ENCODE assay signal across 10 mouse cellular contexts in the genomic region with DNA sequence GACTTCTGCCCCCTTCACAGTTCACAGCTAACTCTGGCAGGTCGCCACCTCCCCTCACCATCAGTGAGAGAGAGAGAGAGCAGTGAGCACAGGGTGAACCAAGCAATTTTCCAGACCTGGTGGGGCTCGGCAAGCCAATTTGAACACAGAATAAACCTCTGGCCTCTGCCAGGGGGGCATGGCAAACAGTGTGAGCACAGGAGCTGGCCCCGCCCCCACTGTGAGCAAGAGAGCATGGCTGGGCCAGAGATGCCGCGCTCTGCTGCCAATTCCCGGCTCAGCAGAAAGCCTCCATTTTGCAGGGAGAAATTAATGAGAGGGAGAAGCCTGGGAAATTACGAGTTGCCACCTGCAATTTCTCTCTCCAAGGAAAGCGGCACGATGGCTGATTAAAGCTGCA. TPM values are rescaled to one million over a fixed set of nuclear protein-coding genes. Genes with fewer than 3 reads are reported as not detected.
DNase-seq lines count a peak whose midpoint lies in the region; ATAC-seq and TF ChIP-seq lines count a peak whose summit lies in the region.
"Had no signal": no experiment of that assay in that cellular context is flagged by ENCODE, and none has a peak within 500 bp of the region (broad histone marks: within the 10 kb centered on the region; RNA-seq: fewer than 3 reads in every experiment).

No protein-coding gene starts in this region.

- no peaks in the 10 kb centered on the region for H3K27me3 ChIP-seq in lung, embryonic 14.5 days (ENCODE audit: insufficient read depth, low read length)
- peaks cover 8% of the 10 kb centered on the region for H3K27me3 ChIP-seq in embryonic facial prominence, embryonic 13.5 days
- H3K27me3 ChIP-seq in midbrain, embryonic 15.5 days (replicated peaks) = no peaks in the 10 kb centered on the region

- ATAC-seq in lung, embryonic 14.5 days (ENCODE audit: insufficient read depth) = peak; percentile 7; the same call in 1 of the 2 replicates
- ATAC-seq in embryonic facial prominence, embryonic 13.5 days (ENCODE audit: insufficient number of reproducible peaks, insufficient read depth, low FRiP score, low TSS enrichment, low read depth) = no peak
- ATAC-seq in midbrain, embryonic 15.5 days (replicated peaks) = no peak
- ATAC-seq in granulocyte monocyte progenitor cell, adult 5-6 weeks (replicated peaks; ENCODE audit: poor library complexity, severe bottlenecking) = no peak

- H3K9ac ChIP-seq in lung, embryonic 14.5 days = no peak overlapping the region
- 0 out of 2 replicates have a peak overlapping the region, but pooled peaks have one; percentile 22 for H3K9ac ChIP-seq in embryonic facial prominence, embryonic 13.5 days
- 0 out of 2 replicates have a peak overlapping the region, but pooled peaks have one; percentile 13 for H3K9ac ChIP-seq in midbrain, embryonic 15.5 days
- H3K9ac ChIP-seq: liver, embryonic 15.5 days had no signal

- H3K27ac ChIP-seq in lung, embryonic 14.5 days (ENCODE audit: low read depth) = peak overlapping the region; percentile 5; the same call in 1 of the 2 replicates
- peak overlapping the region; percentile 62; the same call in 1 of the 2 replicates for H3K27ac ChIP-seq in embryonic facial prominence, embryonic 13.5 days
- peak overlapping the region; percentile 66 for H3K27ac ChIP-seq in midbrain, embryonic 15.5 days
- H3K27ac ChIP-seq: liver, embryonic 15.5 days had no signal

- peak; percentile 37 for DNase-seq in adrenal gland, postnatal 25 days
- DNase-seq in adrenal gland, adult 2 months = no peak
- peak; percentile 63 for DNase-seq in lung, embryonic 14.5 days
- no peak for DNase-seq in lung, postnatal 14 days
- DNase-seq in adrenal gland, adult (ENCODE audit: inconsistent age in 2 of 2, low spot score in 1 of 2) = no peak
- DNase-seq: right cerebral cortex, adult 18-20 months had no signal

- no peak overlapping the region for H3K4me2 ChIP-seq in lung, embryonic 14.5 days
- peak overlapping the region; percentile 24; the same call in 1 of the 2 replicates for H3K4me2 ChIP-seq in embryonic facial prominence, embryonic 13.5 days
- H3K4me2 ChIP-seq in midbrain, embryonic 15.5 days = peak overlapping the region; percentile 8; the same call in 1 of the 2 replicates
- H3K4me2 ChIP-seq: liver, embryonic 15.5 days had no signal

- H3K36me3 ChIP-seq in lung, embryonic 14.5 days (ENCODE audit: insufficient read depth) = no peaks in the 10 kb centered on the region
- H3K36me3 ChIP-seq in embryonic facial prominence, embryonic 13.5 days = no peaks in the 10 kb centered on the region
- no peaks in the 10 kb centered on the region for H3K36me3 ChIP-seq in midbrain, embryonic 15.5 days (replicated peaks)
- H3K36me3 ChIP-seq: liver, embryonic 15.5 days had no signal

- TF ChIP-seq CTCF in lung, embryonic 14.5 days (IDR thresholded peaks at IDR 0.05; ENCODE audit: low read depth) = no peak

- H3K4me1 ChIP-seq in lung, embryonic 14.5 days (ENCODE audit: insufficient read depth) = peaks cover 62% of the 10 kb centered on the region
- H3K4me1 ChIP-seq in embryonic facial prominence, embryonic 13.5 days = peaks cover 89% of the 10 kb centered on the region
- peaks cover 80% of the 10 kb centered on the region for H3K4me1 ChIP-seq in midbrain, embryonic 15.5 days
- H3K4me1 ChIP-seq: liver, embryonic 15.5 days had no signal

- H3K4me3 ChIP-seq in lung, embryonic 14.5 days (ENCODE audit: low read depth, low read length) = no peak overlapping the region
- H3K4me3 ChIP-seq in embryonic facial prominence, embryonic 13.5 days = no peak overlapping the region
- H3K4me3 ChIP-seq in midbrain, embryonic 15.5 days = no peak overlapping the region
- H3K4me3 ChIP-seq: liver, embryonic 15.5 days had no signal

- WGBS in lung, embryonic 14.5 days = 36% methylated on average over 9 of the region's 9 CpGs
- WGBS in embryonic facial prominence, embryonic 13.5 days = 26% methylated on average over 9 of the region's 9 CpGs
- WGBS in midbrain, embryonic 15.5 days = 14% methylated on average over 9 of the region's 9 CpGs

- H3K9me3 ChIP-seq in lung, embryonic 14.5 days (ENCODE audit: low read depth, low read length) = no peaks in the 10 kb centered on the region
- H3K9me3 ChIP-seq in embryonic facial prominence, embryonic 13.5 days = no peaks in the 10 kb centered on the region
- H3K9me3 ChIP-seq in midbrain, embryonic 15.5 days = no peaks in the 10 kb centered on the region
- H3K9me3 ChIP-seq: liver, embryonic 15.5 days had no signal

RNA-seq across cellular contexts. Expression of gene Tcf20, which starts 58.1 kb away (rescaled TPM):
- 87.9 and 103 TPM in 2 replicates for total RNA-seq in adrenal gland, postnatal 25 days (2021)
- 100 to 1,000 TPM in 1 of 2 experiments, 10 to 100 TPM in 1; 80.6 to 103 TPM for total RNA-seq in adrenal gland, adult 2 months (2021)
- polyA plus RNA-seq in adrenal gland, adult 2 months (2012; rRNA removed) = 13.9 and 27.7 TPM in 2 replicates
- polyA plus RNA-seq in lung, embryonic 14.5 days (2014; fragmentation: Nextera tagmentation; extraction: Ambion mirVana) = 9.9 and 10.9 TPM in 2 replicates
- 15.2 and 15.8 TPM in 2 replicates for polyA plus RNA-seq in embryonic facial prominence, embryonic 13.5 days (2015; fragmentation: Nextera tagmentation; extraction: Ambion mirVana)
- polyA plus RNA-seq in midbrain, embryonic 15.5 days (2015; fragmentation: Nextera tagmentation; extraction: Ambion mirVana) = 15.1 and 15.9 TPM in 2 replicates
- 52.2 and 56.9 TPM in 2 replicates for total RNA-seq in granulocyte monocyte progenitor cell, adult 5-6 weeks (2014; fragmentation: Nextera tagmentation)
- 76.8 and 81.2 TPM in 2 replicates for total RNA-seq in granulocyte monocyte progenitor cell, adult 5-6 weeks (2017)

Comparison
In these comparisons a context has a peak if more than half of its experiments do, and no peak if none do; other contexts are left out.
1. DNase-seq: peak in adrenal gland, postnatal 25 days (single experiment) and lung, embryonic 14.5 days (single experiment); none in adrenal gland, adult 2 months (single experiment), lung, postnatal 14 days (single experiment) and adrenal gland, adult (0 of 2).
2. H3K27ac ChIP-seq: peak in every context shown above with its lines; median percentile 66 in midbrain, embryonic 15.5 days; 62 in embryonic facial prominence, embryonic 13.5 days; 5 in lung, embryonic 14.5 days.